Mouse (Mus musculus) heart, adult 2 months (tissue): Measurements from ENCODE around the gene Lzts2. TPM values are rescaled to one million over a fixed set of nuclear protein-coding genes. Genes with fewer than 3 reads are reported as not detected.

Source experiments
- DNase-seq, 2 experiments: peaks; one replicate each; pipeline ENCODE4 v3.0.0; 2021
- H3K27ac ChIP-seq: fragments of 200-600 bp; 2 replicates; pipeline ENCODE4 v1.8.1; 2022
- H3K27me3 ChIP-seq: fragments of 200-500 bp; 2 replicates; pipeline ENCODE4 v1.6.1; 2012; ENCODE audit warnings: mild to moderate bottlenecking, low read length, inconsistent platforms, mixed read lengths; ENCODE audit not compliant: control insufficient read depth, insufficient read depth
- H3K36me3 ChIP-seq: fragments of 200-500 bp; 2 replicates; pipeline ENCODE4 v1.6.1; 2012; ENCODE audit warnings: low read length, inconsistent platforms; ENCODE audit not compliant: control insufficient read depth, insufficient read depth
- H3K4me1 ChIP-seq: fragments of 200-500 bp; 2 replicates; pipeline ENCODE4 v1.6.1; 2011; ENCODE audit warnings: low read length; ENCODE audit not compliant: control insufficient read depth, insufficient read depth
- H3K4me3 ChIP-seq: fragments of 200-600 bp; 2 replicates; pipeline ENCODE4 v1.8.1; 2022
- H3K79me2 ChIP-seq: fragments of 200-500 bp; replicated peaks from 2 replicates; pipeline ENCODE4 v1.6.1; 2012; ENCODE audit warnings: mild to moderate bottlenecking, inconsistent platforms, low read length, moderate library complexity, mixed read lengths; ENCODE audit not compliant: control insufficient read depth, insufficient read depth
- H3K9ac ChIP-seq: fragments of 200-500 bp; 2 replicates; pipeline ENCODE4 v1.6.1; 2012; ENCODE audit warnings: low read depth, mild to moderate bottlenecking, control low read depth, inconsistent platforms, low read length, mixed read lengths
- CTCF ChIP-seq: fragments of 200-600 bp; IDR thresholded peaks from 2 replicates; pipeline ENCODE4 v1.8.1; 2022; ENCODE audit warnings: antibody characterized with exemption, mild to moderate bottlenecking, moderate library complexity
- EP300 ChIP-seq: fragments of 200-500 bp; IDR thresholded peaks from 2 replicates; pipeline ENCODE4 v1.6.1; 2011; ENCODE audit warnings: low read depth, low read length, control low read depth; ENCODE audit not compliant: insufficient read depth
- POLR2A ChIP-seq: fragments of 200-500 bp; IDR thresholded peaks from 2 replicates; pipeline ENCODE4 v1.6.1; 2011; ENCODE audit warnings: mild to moderate bottlenecking, low read depth, low read length, control low read depth; ENCODE audit not compliant: insufficient read depth
- WGBS: fragments of 180-500 bp; shearing (Covaris S2); methylation state at CpG from one replicate; pipeline ENCODE4 v1.1.7; 2018; 5-methylcytosine and 5-hydroxymethylcytosine counted together
- intact Hi-C: fragments of 180-260 bp; cut with DNase I; formaldehyde crosslinking; loops from one replicate; pipeline ENCODE4 v1.15.1; 2025
- polyA plus RNA-seq: library from polyadenylated mRNA; depleted of rRNA; stranded (reverse); fragments of >200 nt; gene quantifications from 2 replicates; pipeline ENCODE4 v1.2.3, GENCODE M21; 2012
- total RNA-seq, 2 experiments: library from RNA; stranded (reverse); gene quantifications; 2 replicates each; pipeline ENCODE4 v1.2.3; 2021

The Lzts2 gene
- total and polyA plus RNA-seq, 3 experiments = 59.1 to 68.1 (median 61.6) TPM

DNA sequence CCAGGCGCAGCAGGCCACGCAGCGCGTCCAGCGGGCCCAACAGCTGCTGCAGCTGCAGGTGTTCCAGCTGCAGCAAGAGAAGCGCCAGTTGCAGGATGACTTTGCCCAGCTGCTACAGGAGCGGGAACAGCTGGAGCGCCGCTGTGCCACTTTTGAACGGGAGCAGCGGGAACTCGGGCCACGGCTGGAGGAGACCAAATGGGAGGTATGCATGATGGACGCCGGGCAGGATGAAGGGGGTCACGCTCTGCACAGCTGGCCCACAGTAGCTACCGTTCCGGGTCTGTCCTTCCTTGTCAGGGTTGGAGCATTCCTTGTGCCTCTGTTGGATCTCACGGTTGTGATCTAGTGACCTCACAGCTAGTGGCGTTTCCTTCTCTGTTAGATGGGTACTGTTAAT, 10.6 kb downstream of the Lzts2 start:
- H3K79me2 ChIP-seq = peaks cover 7% of the 10 kb centered on the region
- intact Hi-C loops = no loop called here
- no peak for DNase-seq
- WGBS = 89% methylated on average over 20 of the region's 20 CpGs
- H3K4me3 ChIP-seq = no peak overlapping the region
- no peak for TF ChIP-seq EP300
- H3K27me3 ChIP-seq = no peaks in the 10 kb centered on the region
- H3K27ac ChIP-seq = no peak overlapping the region
- no peak overlapping the region; the same call in 1 of the 2 replicates for H3K9ac ChIP-seq
- peaks cover 24% of the 10 kb centered on the region for H3K4me1 ChIP-seq
- peaks cover 22% of the 10 kb centered on the region for H3K36me3 ChIP-seq

DNA sequence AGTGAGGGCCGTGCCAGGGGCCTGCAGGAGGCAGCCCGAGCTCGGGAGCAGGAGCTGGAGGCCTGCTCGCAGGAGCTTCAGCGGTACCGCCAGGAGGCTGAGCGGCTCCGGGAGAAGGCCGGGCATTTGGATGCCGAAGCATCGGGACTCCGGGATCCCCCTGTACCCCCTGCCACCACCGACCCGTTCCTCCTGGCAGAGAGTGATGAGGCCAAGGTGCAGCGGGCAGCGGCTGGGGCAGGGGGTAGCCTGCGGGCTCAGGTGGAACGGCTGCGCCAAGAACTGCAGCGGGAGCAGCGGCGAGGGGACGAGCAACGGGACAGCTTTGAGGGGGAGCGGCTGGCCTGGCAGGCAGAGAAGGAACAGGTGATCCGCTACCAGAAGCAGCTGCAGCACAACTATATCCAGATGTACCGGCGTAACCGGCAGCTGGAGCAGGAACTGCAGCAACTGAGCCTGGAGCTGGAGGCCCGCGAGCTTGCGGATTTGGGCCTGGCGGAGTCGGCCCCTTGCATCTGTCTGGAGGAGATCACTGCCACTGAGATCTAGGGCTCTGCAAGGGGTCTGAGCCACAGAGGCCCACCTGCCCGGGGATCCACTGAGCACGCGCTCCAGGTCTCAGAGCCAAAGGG, 11.8 kb downstream of the Lzts2 start:
- Histone ChIP-seq H3K27me3 (no peaks in the 10 kb centered on the region), H3K9ac (no peak overlapping the region), H3K36me3 (peaks cover 14% of the 10 kb centered on the region), H3K27ac (no peak overlapping the region), H3K79me2 (peaks cover 7% of the 10 kb centered on the region), H3K4me1 (peaks cover 21% of the 10 kb centered on the region), H3K4me3 (no peak overlapping the region)
- no peak for DNase-seq
- intact Hi-C loops = no loop called here
- 89% methylated on average over 37 of the region's 37 CpGs for WGBS
- TF ChIP-seq CTCF (no peak), POLR2A (no peak), EP300 (no peak)

DNA sequence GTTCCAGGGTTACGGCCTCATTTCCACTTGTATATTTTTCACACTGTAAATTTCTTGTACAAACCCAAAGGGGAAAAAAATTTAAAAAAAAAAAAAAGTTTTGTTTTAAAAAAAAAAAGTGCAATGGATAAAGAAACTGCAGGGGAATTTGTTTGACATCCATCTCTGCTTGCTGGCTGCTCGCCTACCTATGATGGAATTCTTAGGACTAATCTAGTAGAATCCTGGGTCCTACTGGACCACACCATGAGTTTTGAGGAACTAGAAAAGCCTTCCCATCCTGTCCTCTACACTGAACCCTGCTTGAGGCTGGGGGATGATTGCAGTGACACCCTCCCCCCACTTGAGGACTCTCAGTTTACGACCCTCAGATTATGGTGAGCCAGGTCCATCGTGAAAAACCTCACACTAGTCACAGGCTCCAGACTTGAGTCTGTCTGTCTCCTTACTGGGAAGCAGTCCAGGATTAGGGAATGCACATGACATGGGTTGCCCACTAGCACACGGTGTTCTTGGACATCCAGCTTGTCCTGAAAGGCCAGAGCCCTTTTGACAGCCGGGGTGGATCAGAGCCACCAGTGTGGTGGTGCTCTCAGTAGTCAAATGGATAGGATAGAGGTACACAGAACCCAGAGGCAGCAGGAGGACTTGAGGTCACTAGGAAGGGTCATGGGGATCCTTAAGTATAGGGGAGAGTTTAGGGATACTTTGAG, 12.9 kb downstream of the Lzts2 start:
- Histone ChIP-seq H3K27ac (peak overlapping the region; percentile 69), H3K36me3 (peaks cover 10% of the 10 kb centered on the region), H3K4me3 (no peak overlapping the region), H3K27me3 (no peaks in the 10 kb centered on the region), H3K4me1 (peaks cover 24% of the 10 kb centered on the region), H3K9ac (no peak overlapping the region), H3K79me2 (peaks cover 4% of the 10 kb centered on the region)
- TF ChIP-seq CTCF (no peak), POLR2A (0 out of 2 replicates have a peak, but pooled peaks have one; percentile 33), EP300 (peak; percentile 98)
- DNase-seq = peak; percentile 44 to 57
- intact Hi-C loops = no loop called here
- 46% methylated on average over 6 of the region's 6 CpGs for WGBS

DNA sequence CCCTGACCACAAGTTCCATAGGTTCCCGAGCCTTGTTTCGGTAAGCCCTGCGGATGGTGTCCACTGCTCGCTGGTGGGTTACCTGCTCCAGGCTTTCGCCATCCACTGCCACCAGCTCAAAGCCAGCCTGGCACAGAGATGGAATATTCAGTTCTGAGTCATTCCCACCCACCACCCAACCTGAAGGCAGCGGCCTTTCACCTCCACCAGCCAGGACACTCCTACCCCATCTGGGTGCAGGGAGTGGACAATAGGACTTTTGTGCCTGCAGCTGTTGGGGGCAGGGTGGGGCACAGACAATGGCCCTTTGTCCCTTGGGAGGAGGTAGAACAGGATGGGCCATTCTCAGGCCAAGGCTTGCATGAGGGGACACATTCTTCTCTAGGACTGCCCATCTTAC, 13.6 kb downstream of the Lzts2 start:
- no peak overlapping the region for H3K9ac ChIP-seq
- H3K4me1 ChIP-seq = peaks cover 22% of the 10 kb centered on the region
- H3K36me3 ChIP-seq = peaks cover 8% of the 10 kb centered on the region; the same call in 1 of the 2 replicates
- H3K79me2 ChIP-seq = peaks cover 4% of the 10 kb centered on the region
- DNase-seq = peak; percentile 45 to 47
- H3K4me3 ChIP-seq = no peak overlapping the region
- WGBS = 83% methylated on average over 6 of the region's 6 CpGs
- no peaks in the 10 kb centered on the region for H3K27me3 ChIP-seq
- intact Hi-C loops = no loop called here
- no peak for TF ChIP-seq CTCF
- peak; percentile 72; the same call in 1 of the 2 replicates for TF ChIP-seq EP300
- TF ChIP-seq POLR2A = no peak; the same call in 1 of the 2 replicates
- peak overlapping the region; percentile 69 for H3K27ac ChIP-seq

DNA sequence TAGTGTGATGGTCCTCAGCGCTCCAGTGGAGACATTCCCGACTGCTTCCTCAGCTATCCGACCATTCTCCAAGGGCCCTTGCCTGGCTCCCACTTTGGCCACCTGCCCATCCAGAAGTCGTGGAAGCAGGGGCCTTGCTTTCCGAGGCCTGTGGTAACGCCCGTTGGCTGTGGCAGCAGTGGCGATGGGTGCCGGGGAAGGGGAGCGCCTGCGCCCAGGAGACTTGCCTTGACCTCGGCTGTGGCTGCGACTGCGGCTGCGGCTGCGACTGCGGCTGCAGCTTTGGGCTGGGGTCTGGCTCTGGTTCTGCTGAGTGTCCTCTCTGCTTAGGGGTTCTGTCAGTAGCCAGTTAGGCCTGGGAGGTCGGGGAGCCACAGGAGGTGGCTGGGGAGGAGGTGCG, 14.5 kb downstream of the Lzts2 start:
- peaks cover 8% of the 10 kb centered on the region; the same call in 1 of the 2 replicates for H3K36me3 ChIP-seq
- TF ChIP-seq CTCF (no peak), EP300 (no peak), POLR2A (no peak)
- intact Hi-C loops = no loop called here
- no peak overlapping the region for H3K9ac ChIP-seq
- H3K27me3 ChIP-seq = no peaks in the 10 kb centered on the region
- peak overlapping the region; percentile 69 for H3K27ac ChIP-seq
- H3K4me3 ChIP-seq = no peak overlapping the region
- DNase-seq = no peak
- peaks cover 22% of the 10 kb centered on the region for H3K4me1 ChIP-seq
- 59% methylated on average over 19 of the region's 19 CpGs for WGBS
- peaks cover 3% of the 10 kb centered on the region for H3K79me2 ChIP-seq

DNA sequence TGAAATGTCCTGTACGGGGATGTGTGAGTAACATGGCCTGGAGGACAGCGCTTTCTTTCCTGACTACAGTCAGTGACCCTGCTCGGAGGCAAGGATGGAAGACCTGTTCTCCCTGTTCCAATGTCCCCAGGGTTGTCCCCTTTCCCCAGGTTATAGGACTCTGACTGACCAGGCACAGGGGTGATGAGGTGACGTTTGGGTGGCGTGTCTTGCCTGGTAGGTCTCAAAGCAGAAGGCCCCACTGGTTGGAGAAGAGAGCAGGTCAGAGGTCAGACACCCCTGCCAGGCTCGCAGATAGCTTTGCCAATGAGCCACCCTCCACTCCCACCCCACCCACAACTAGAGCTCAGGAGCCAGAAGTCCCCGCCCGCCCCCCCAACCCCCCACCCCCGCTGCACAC, 15.4 kb downstream of the Lzts2 start:
- TF ChIP-seq EP300 (no peak), POLR2A (no peak), CTCF (no peak)
- H3K4me1 ChIP-seq = peaks cover 22% of the 10 kb centered on the region
- DNase-seq = no peak
- no peak overlapping the region for H3K4me3 ChIP-seq
- H3K79me2 ChIP-seq = peaks cover 1% of the 10 kb centered on the region
- H3K9ac ChIP-seq = no peak overlapping the region
- no peak overlapping the region for H3K27ac ChIP-seq
- intact Hi-C loops = no loop called here
- H3K27me3 ChIP-seq = no peaks in the 10 kb centered on the region
- 70% methylated on average over 9 of the region's 9 CpGs for WGBS
- peaks cover 8% of the 10 kb centered on the region; the same call in 1 of the 2 replicates for H3K36me3 ChIP-seq
